Mouse (Mus musculus) spleen, adult 18-20 months (tissue): ENCODE measurements around the gene Smc4.
A peak's percentile ranks its signal among the peaks of the same experiment; 100 is the strongest.

ENCODE experiments used
- DNase-seq, 2 experiments: peaks; one replicate each; pipeline ENCODE4 v3.0.0; 2022; ENCODE audit warnings: mixed read lengths in 2 of 2

Smc4 gene

GRCm38 (mm10) chr3:69004437-69005337, at the start of gene Smc4, which contains the start of gene Ift80:
Smc4 (plus strand) TSS chr3:69004738.
Ift80 (minus strand) TSS chr3:69004570.
- peak; percentile 91 to 94 for DNase-seq

- DNase-seq, result no peak
These were observed 48.1 kb upstream of the Smc4 start for GRCm38 (mm10) chr3:68956454-68956853.

- DNase-seq, result no peak
These were observed 47.1 kb upstream of the Smc4 start for GRCm38 (mm10) chr3:68957413-68957812.

- peak in 1 of 2 experiments; percentile 38 for DNase-seq
These were observed 39.9 kb upstream of the Smc4 start for GRCm38 (mm10) chr3:68964682-68965081.

GRCm38 (mm10) chr3:68966527-68967285, 37.8 kb upstream of the Smc4 start:
- DNase-seq, result no peak

GRCm38 (mm10) chr3:68967404-68967803, 37.1 kb upstream of the Smc4 start:
- DNase-seq, result no peak

GRCm38 (mm10) chr3:68969091-68969590, 35.4 kb upstream of the Smc4 start:
- DNase-seq, result no peak

GRCm38 (mm10) chr3:68973574-68973973, 31.0 kb upstream of the Smc4 start:
- no peak for DNase-seq

GRCm38 (mm10) chr3:68974639-68975532, 29.7 kb upstream of the Smc4 start:
- DNase-seq, result no peak

- DNase-seq, result no peak
These were observed 28.7 kb upstream of the Smc4 start for GRCm38 (mm10) chr3:68975533-68976490.

- no peak for DNase-seq
These were observed 26.8 kb upstream of the Smc4 start for GRCm38 (mm10) chr3:68977696-68978095.

- no peak for DNase-seq
These were observed 25.4 kb upstream of the Smc4 start for GRCm38 (mm10) chr3:68979187-68979586.

GRCm38 (mm10) chr3:68980898-68981297, 23.6 kb upstream of the Smc4 start:
- peak; percentile 43 to 46 for DNase-seq

- no peak for DNase-seq
These were observed 18.0 kb upstream of the Smc4 start for GRCm38 (mm10) chr3:68986550-68986949.

GRCm38 (mm10) chr3:69002781-69003180, 1.8 kb upstream of the Smc4 start:
- no peak for DNase-seq

- DNase-seq, result no peak
These were observed 492 bp upstream of the Smc4 start for GRCm38 (mm10) chr3:69004055-69004436.

GRCm38 (mm10) chr3:69005338-69006245, 1.1 kb downstream of the Smc4 start:
- DNase-seq, result peak; percentile 55 to 58

GRCm38 (mm10) chr3:69006246-69006760, 1.8 kb downstream of the Smc4 start:
- DNase-seq, result peak in 1 of 2 experiments; percentile 36

GRCm38 (mm10) chr3:69008873-69009272, 4.3 kb downstream of the Smc4 start:
- DNase-seq, result no peak

- DNase-seq, result peak; percentile 25
These were observed 12.6 kb downstream of the Smc4 start for GRCm38 (mm10) chr3:69017181-69017580.
